Mouse (Mus musculus) Muller cell, postnatal 12 days (primary cell): ENCODE data around the gene Olfr1272.
"Not testable (repeated sequence)": the region's sequence is repeated elsewhere in the genome, so short reads cannot be mapped to it uniquely, and the experiment has no call there.

Experiments used
- DNase-seq: peaks from one replicate; pipeline ENCODE4 v3.0.0-alpha.2; 2015; ENCODE audit errors: inconsistent ontology term

The Olfr1272 gene

GRCm38 (mm10) chr2:90292741-90293140 lies at the start of gene Olfr1272:
Gene Olfr1272 (minus strand): TSS chr2:90292841.
- no peak for DNase-seq

DNA sequence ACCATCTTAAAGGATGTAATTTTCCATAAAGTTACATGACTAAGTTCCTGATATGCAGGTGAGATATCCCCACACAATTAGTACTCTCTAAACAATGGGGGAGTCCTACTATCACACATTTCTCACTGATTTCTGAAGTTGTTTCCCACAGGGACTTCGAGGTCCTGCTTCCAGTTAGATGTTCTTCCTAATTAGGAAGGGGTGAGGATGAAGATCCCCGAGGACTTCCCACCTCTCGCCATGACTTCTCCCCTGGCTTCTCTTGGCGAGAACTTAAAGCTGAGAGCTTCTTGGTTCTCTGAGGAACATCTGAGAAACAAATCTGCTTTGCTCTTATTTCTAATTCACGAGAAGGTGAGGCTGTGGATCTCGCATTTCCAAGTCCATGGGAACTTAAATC lies 29.3 kb upstream of the Olfr1272 start, which contains the start of gene Gm13769:
Gene Gm13769, plus strand, starts transcription at position 301 of the 400 bp plus-strand sequence.
- not testable (repeated sequence) for DNase-seq

DNA sequence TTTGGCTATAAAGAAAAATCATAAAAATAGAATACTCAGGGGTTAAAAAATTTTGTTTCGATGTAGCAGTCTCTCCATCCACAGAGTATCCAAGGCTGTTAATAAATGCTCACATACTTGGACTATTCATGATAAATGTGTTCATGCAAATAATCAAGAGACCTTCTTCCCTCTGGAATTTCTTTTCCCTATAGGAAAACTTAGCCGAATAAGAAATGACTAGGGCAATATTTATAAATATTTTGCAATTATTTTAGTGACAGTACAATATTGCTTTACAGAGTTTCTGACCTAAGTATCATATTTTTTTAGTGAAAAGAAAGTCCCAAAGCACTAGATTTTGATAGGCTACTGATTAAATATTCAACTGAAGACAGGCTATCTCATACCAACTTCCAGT lies 21.7 kb downstream of the Olfr1272 start, which contains the start of gene Olfr1271:
Gene Olfr1271, minus strand, starts transcription at position 101 of the 400 bp plus-strand sequence.
- no peak for DNase-seq

DNA sequence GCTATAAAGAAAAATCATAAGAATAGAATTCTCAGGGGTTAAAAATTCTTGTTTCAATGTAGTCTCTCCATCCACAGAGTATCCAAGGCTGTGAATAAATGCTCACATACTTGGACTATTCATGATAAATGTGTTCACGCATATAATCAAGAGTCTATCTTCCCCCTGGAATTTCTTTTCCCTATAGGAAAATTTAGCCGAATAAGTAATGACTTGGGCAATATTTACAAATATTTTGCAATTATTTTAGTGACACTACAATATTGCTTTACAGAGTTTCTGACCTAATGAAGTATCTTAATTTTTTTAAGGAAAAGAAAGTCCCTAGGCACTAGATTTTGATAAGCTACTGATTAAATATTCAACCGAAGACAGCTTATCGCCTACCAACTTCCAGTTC lies 35.1 kb downstream of the Olfr1272 start, which contains the start of gene Olfr142:
Gene Olfr142, minus strand, starts transcription at position 101 of the 400 bp plus-strand sequence.
- DNase-seq, result no peak
